ENCODE assay signal across 11 mouse cellular contexts in the genomic region with DNA sequence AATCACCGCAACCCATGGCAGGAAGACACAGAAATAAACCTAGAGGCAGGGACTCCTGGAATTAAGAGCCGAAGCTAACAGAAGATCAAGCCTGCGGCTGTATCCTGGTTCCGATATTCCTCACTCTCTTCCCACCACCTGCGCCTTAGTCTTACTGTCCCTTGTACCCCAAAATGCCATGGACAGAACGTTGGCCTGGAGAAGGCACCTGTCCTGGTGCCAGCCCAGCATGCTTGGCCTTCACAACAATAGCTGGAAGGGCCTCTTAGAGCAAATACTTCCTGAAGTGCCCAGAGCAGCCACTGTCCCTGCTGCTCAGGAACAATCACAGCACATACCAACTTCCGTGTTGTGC.
DNase-seq lines count a peak whose midpoint lies in the region; ATAC-seq lines count a peak whose summit lies in the region.
"Had no signal": no experiment of that assay in that cellular context is flagged by ENCODE, and none has a peak within 500 bp of the region (broad histone marks: within the 10 kb centered on the region; RNA-seq: fewer than 3 reads in every experiment).

No protein-coding gene starts in this region.

- WGBS in hindbrain, embryonic 13.5 days, result 55% methylated on average over 7 of the region's 7 CpGs
- WGBS in neural tube, embryonic 11.5 days, result 61% methylated on average over 7 of the region's 7 CpGs

- peak overlapping the region; percentile 84 for H3K27ac ChIP-seq in hindbrain, embryonic 13.5 days
- peak overlapping the region; percentile 62 for H3K27ac ChIP-seq in neural tube, embryonic 11.5 days (ENCODE audit: low read depth, low read length)
- H3K27ac ChIP-seq: liver, embryonic 13.5 days had no signal

- H3K4me3 ChIP-seq in hindbrain, embryonic 13.5 days, result no peak overlapping the region
- H3K4me3 ChIP-seq in neural tube, embryonic 11.5 days (ENCODE audit: low read depth, low read length), result no peak overlapping the region
- H3K4me3 ChIP-seq: liver, embryonic 13.5 days had no signal

- no peak for ATAC-seq in hindbrain, embryonic 13.5 days (ENCODE audit: low FRiP score)
- no peak; the same call in 1 of the 2 replicates for ATAC-seq in neural tube, embryonic 11.5 days (ENCODE audit: insufficient read depth, low FRiP score, low TSS enrichment)

- no peaks in the 10 kb centered on the region for H3K27me3 ChIP-seq in hindbrain, embryonic 13.5 days
- no peaks in the 10 kb centered on the region for H3K27me3 ChIP-seq in neural tube, embryonic 11.5 days (ENCODE audit: control insufficient read depth, insufficient read depth, low read length)
- H3K27me3 ChIP-seq: liver, embryonic 13.5 days had no signal

- H3K9ac ChIP-seq in hindbrain, embryonic 13.5 days, result 0 out of 2 replicates have a peak overlapping the region, but pooled peaks have one; percentile 0
- no peak overlapping the region for H3K9ac ChIP-seq in neural tube, embryonic 11.5 days (ENCODE audit: low read length)
- H3K9ac ChIP-seq: liver, embryonic 13.5 days had no signal

- peak; percentile 19 for DNase-seq in kidney, adult 9 months
- DNase-seq in kidney, adult 11 months, result no peak
- peak; percentile 71 for DNase-seq in cerebellum, adult 9-10 months
- no peak for DNase-seq in neural tube, embryonic 11.5 days (ENCODE audit: low spot score)
- no peak for DNase-seq in layer of hippocampus, postnatal 14 days (ENCODE audit: low spot score in 2 of 2)
- DNase-seq in adipocyte (ENCODE audit: low spot score), result no peak
- DNase-seq in adrenal gland, postnatal 36 days, result no peak
- DNase-seq: liver, embryonic 13.5 days; thymus, adult 18-20 months had no signal

- peaks cover 34% of the 10 kb centered on the region for H3K4me1 ChIP-seq in hindbrain, embryonic 13.5 days (replicated peaks)
- H3K4me1 ChIP-seq in neural tube, embryonic 11.5 days (ENCODE audit: control insufficient read depth, insufficient read depth, low read length), result peaks cover 10% of the 10 kb centered on the region; the same call in 1 of the 2 replicates
- H3K4me1 ChIP-seq: liver, embryonic 13.5 days had no signal

- no peak overlapping the region for H3K4me2 ChIP-seq in hindbrain, embryonic 13.5 days
- no peak overlapping the region for H3K4me2 ChIP-seq in neural tube, embryonic 11.5 days (ENCODE audit: low read depth)
- H3K4me2 ChIP-seq: liver, embryonic 13.5 days had no signal

- no peaks in the 10 kb centered on the region for H3K9me3 ChIP-seq in hindbrain, embryonic 13.5 days
- no peaks in the 10 kb centered on the region for H3K9me3 ChIP-seq in neural tube, embryonic 11.5 days (ENCODE audit: control insufficient read depth, low read length)
- H3K9me3 ChIP-seq: G1E; liver, embryonic 13.5 days had no signal

- no peaks in the 10 kb centered on the region for H3K36me3 ChIP-seq in hindbrain, embryonic 13.5 days
- H3K36me3 ChIP-seq in neural tube, embryonic 11.5 days (ENCODE audit: control insufficient read depth, insufficient read depth, low read length), result no peaks in the 10 kb centered on the region
- H3K36me3 ChIP-seq: G1E; liver, embryonic 13.5 days had no signal

Comparison
In these comparisons a context has a peak if more than half of its experiments do, and no peak if none do; other contexts are left out.
1. DNase-seq: peak in kidney, adult 9 months (single experiment) and cerebellum, adult 9-10 months (single experiment); none in kidney, adult 11 months (single experiment), neural tube, embryonic 11.5 days (single experiment), layer of hippocampus, postnatal 14 days (0 of 2), adipocyte (single experiment) and adrenal gland, postnatal 36 days (0 of 2).